29 mouse cellular contexts compared by ENCODE assay signal in genomic region chr8:47404852-47405251, GRCm38 (mm10).
"Had no signal": no experiment of that assay in that cellular context is flagged by ENCODE, and none has a peak within 500 bp of the region (broad histone marks: within the 10 kb centered on the region; RNA-seq: fewer than 3 reads in every experiment).

No protein-coding gene starts in this region.

- H3K9me3 ChIP-seq: heart, embryonic 10.5 days; heart, embryonic 15.5 days; hindbrain, embryonic 10.5 days; hindbrain, embryonic 12.5 days; hindbrain, embryonic 13.5 days; hindbrain, embryonic 15.5 days; intestine, embryonic 15.5 days had no signal

- H3K36me3 ChIP-seq: heart, embryonic 10.5 days; heart, embryonic 12.5 days; heart, embryonic 13.5 days; heart, embryonic 15.5 days; hindbrain, embryonic 10.5 days; hindbrain, embryonic 12.5 days; hindbrain, embryonic 13.5 days; hindbrain, embryonic 15.5 days; intestine, embryonic 15.5 days had no signal

- H3K4me2 ChIP-seq: heart, embryonic 11.5 days; heart, embryonic 12.5 days; heart, embryonic 13.5 days; heart, embryonic 15.5 days; hindbrain, embryonic 12.5 days; hindbrain, embryonic 13.5 days; hindbrain, embryonic 14.5 days; hindbrain, embryonic 15.5 days; intestine, embryonic 15.5 days had no signal

- H3K9ac ChIP-seq: heart, embryonic 12.5 days; heart, embryonic 13.5 days; heart, embryonic 15.5 days; hindbrain, embryonic 12.5 days; hindbrain, embryonic 13.5 days; hindbrain, embryonic 14.5 days; hindbrain, embryonic 15.5 days; intestine, embryonic 15.5 days had no signal

- ATAC-seq: hindbrain, embryonic 16.5 days; hindbrain, postnatal 0 days; inflammation-experienced regulatory T-cells, adult 6 months; intestine, embryonic 15.5 days; intestine, embryonic 16.5 days; intestine, postnatal 0 days had no signal

- H3K4me1 ChIP-seq: heart, embryonic 12.5 days; hindbrain, embryonic 15.5 days had no signal

- H3K4me3 ChIP-seq: heart, adult 2 months; heart, embryonic 10.5 days; heart, embryonic 12.5 days; heart, embryonic 13.5 days; heart, embryonic 15.5 days; hindbrain, embryonic 10.5 days; hindbrain, embryonic 12.5 days; hindbrain, embryonic 13.5 days; hindbrain, embryonic 15.5 days; intestine, embryonic 15.5 days; layer of hippocampus, adult 2 months; left cerebral cortex, adult 2 months had no signal

- H3K27ac ChIP-seq: heart, adult 2 months; heart, embryonic 10.5 days; heart, embryonic 13.5 days; heart, embryonic 15.5 days; hindbrain, embryonic 10.5 days; hindbrain, embryonic 12.5 days; hindbrain, embryonic 13.5 days; hindbrain, embryonic 14.5 days; hindbrain, embryonic 15.5 days; hindbrain, postnatal 0 days; intestine, embryonic 15.5 days; layer of hippocampus, adult 2 months; left cerebral cortex, adult 2 months had no signal

- DNase-seq: heart, adult 18-20 months; heart, adult 2 months; heart, postnatal 10 days; heart, postnatal 14 days; heart, postnatal 36 days; heart, postnatal 4 days; kidney, adult 11 months; kidney, postnatal 14 days; kidney, postnatal 4 days; layer of hippocampus, adult 9-11 months; layer of hippocampus, postnatal 36 days had no signal
